Mouse (Mus musculus) midbrain, postnatal 0 days (tissue): Measurements from ENCODE around the gene Lsm2. TPM values are rescaled to one million over a fixed set of nuclear protein-coding genes. Genes with fewer than 3 reads are reported as not detected.

Experiments
- ATAC-seq: fragments of 200-750 bp; cut with Nextera tagmentation; 2 replicates; pipeline ENCODE4 v1.8.0; 2017; ENCODE audit warnings: moderate number of reproducible peaks, mild to moderate bottlenecking, moderate TSS enrichment, moderate library complexity; ENCODE audit not compliant: low FRiP score
- DNase-seq: peaks from one replicate; pipeline ENCODE4 v3.0.0-alpha.2; 2015; ENCODE audit warnings: low spot score
- H3K27ac ChIP-seq: fragments of 300-500 bp; sonication (generic); 2 replicates; pipeline ENCODE4 v1.5.1; 2014; ENCODE audit warnings: low read depth, mild to moderate bottlenecking, low read length, mixed read lengths
- H3K27me3 ChIP-seq: fragments of 300-500 bp; sonication (generic); 2 replicates; pipeline ENCODE4 v1.6.1; 2014; ENCODE audit warnings: low read length, control low read depth, mixed read lengths; ENCODE audit not compliant: insufficient read depth
- H3K36me3 ChIP-seq: fragments of 300-500 bp; sonication (generic); 2 replicates; pipeline ENCODE4 v1.6.1; 2014; ENCODE audit warnings: low read length, control low read depth, mixed read lengths; ENCODE audit not compliant: insufficient read depth
- H3K4me1 ChIP-seq: fragments of 300-500 bp; sonication (generic); 2 replicates; pipeline ENCODE4 v1.6.1; 2014; ENCODE audit warnings: mild to moderate bottlenecking, control low read depth, antibody characterized with exemption, low read length, mixed read lengths; ENCODE audit not compliant: insufficient read depth
- H3K4me2 ChIP-seq: fragments of 300-500 bp; sonication (generic); 2 replicates; pipeline ENCODE4 v1.6.1; 2014; ENCODE audit warnings: low read depth, mild to moderate bottlenecking, low read length, mixed read lengths; ENCODE audit not compliant: poor library complexity, severe bottlenecking
- H3K4me3 ChIP-seq: fragments of 300-500 bp; sonication (generic); 2 replicates; pipeline ENCODE4 v1.5.1; 2014; ENCODE audit warnings: low read depth, mild to moderate bottlenecking, low read length, moderate library complexity
- H3K9ac ChIP-seq: fragments of 300-500 bp; sonication (generic); replicated peaks from 2 replicates; pipeline ENCODE4 v1.6.1; 2014; ENCODE audit warnings: mild to moderate bottlenecking, low read length, moderate library complexity, mixed read lengths; ENCODE audit not compliant: poor library complexity, severe bottlenecking
- H3K9me3 ChIP-seq: fragments of 300-500 bp; sonication (generic); 2 replicates; pipeline ENCODE4 v1.6.1; 2016; ENCODE audit warnings: low read length, control low read depth
- CTCF ChIP-seq: IDR thresholded peaks from 2 replicates; pipeline ENCODE4 v1.5.1; 2016; ENCODE audit warnings: antibody characterized with exemption, mild to moderate bottlenecking
- WGBS: fragments of 180-500 bp; shearing (Covaris S2); extraction: QIAGEN DNeasy Blood & Tissue Kit; methylation state at CpG from one replicate; pipeline ENCODE4 v1.1.7; 2014; 5-methylcytosine and 5-hydroxymethylcytosine counted together
- polyA plus RNA-seq: library from polyadenylated mRNA; unstranded; fragments of >200 nt; fragmentation: Nextera tagmentation; extraction: Ambion mirVana; gene quantifications from 2 replicates; pipeline ENCODE4 v1.2.1, GENCODE M21; 2015
- total RNA-seq: library from RNA; depleted of rRNA; stranded (reverse); fragments of >200 nt; gene quantifications from 2 replicates; pipeline ENCODE4 v1.2.3, GENCODE M21; 2014

Gene Lsm2
- total and polyA plus RNA-seq, 2 experiments from 2014 or later = 35.3 to 94.9 TPM

DNA sequence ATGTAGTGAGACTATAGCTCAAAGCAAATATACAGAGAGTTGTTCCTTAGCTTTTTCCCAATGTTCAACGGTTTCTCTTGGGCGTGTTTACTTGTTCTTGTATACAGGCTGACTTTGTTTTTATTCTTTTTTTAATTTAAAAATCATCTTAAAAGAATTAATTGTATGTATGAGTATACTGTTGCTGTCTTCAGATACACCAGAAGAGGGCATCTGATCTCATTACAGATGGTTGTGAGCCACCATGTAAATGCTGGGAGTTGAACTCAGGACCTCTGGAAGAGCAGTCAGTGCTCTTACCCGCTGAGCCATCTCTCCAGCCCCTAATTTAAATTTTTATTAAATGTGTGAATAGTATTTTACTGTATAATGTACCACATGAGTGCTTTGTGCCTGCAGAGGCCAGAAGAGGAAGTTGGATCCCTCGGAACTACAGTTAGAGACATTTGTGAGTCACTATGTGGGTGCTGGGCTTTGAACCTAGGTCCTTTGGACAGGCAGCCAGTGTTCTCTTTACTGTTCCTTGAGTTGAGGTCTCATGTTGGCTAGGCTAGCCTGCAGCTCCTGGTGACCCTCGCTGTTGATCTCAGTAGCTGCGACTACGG is 25.8 kb downstream of the Lsm2 start:
- no peak for DNase-seq
- WGBS = 95% methylated on average over 7 of the region's 7 CpGs
- Histone ChIP-seq H3K4me2 (no peak overlapping the region), H3K27me3 (no peaks in the 10 kb centered on the region), H3K9ac (no peak overlapping the region), H3K36me3 (peaks cover 48% of the 10 kb centered on the region), H3K9me3 (no peaks in the 10 kb centered on the region), H3K4me1 (peaks cover 3% of the 10 kb centered on the region), H3K27ac (no peak overlapping the region), H3K4me3 (no peak overlapping the region)
- peak; percentile 34; the same call in 1 of the 2 replicates for TF ChIP-seq CTCF
- ATAC-seq = no peak

DNA sequence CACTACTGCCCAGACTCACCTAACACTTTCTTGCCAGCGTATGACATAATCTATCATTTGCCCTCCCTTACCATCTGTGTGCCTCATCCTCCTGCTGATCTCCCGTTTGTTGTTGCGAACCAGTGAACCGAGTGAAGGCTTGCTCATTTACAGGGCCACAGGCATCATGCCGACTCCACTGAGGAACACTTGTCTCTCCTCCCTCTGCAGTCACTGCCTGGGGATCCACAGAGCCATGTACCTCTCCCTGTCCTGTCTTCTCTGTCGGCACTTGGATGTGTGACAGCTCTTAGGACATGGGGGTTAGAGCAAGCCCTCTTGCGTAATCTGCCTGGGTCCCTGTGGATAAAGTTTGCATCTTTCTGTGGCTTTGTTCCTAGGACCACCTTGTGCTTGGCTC is 27.9 kb downstream of the Lsm2 start:
- no peak for ATAC-seq
- no peak overlapping the region for H3K4me3 ChIP-seq
- WGBS = 85% methylated on average over 7 of the region's 7 CpGs

DNA sequence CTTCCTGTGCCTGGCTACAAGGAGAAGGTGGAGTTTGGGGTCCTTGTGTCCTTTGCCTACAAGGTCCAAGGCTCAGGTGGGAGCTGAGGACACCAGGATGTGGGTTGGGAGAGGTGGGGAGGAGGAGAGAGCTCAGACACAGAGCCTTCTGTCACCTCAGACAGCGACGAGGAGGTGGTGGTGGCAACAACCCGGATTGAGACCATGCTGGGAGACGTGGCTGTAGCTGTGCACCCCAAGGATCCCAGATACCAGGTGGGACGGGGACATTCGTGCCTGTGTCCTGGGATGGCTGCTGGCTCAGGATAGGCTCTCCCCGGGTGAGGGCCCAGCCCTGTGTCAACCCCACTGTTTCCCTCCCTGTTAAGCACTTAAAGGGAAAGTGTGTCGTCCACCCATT is 29.8 kb downstream of the Lsm2 start:
- no peak overlapping the region for H3K27ac ChIP-seq
- 92% methylated on average over 8 of the region's 8 CpGs for WGBS
- H3K36me3 ChIP-seq = peaks cover 71% of the 10 kb centered on the region

More for the DNA sequence above, 27.9 kb downstream of the Lsm2 start:
- H3K36me3 ChIP-seq = peaks cover 66% of the 10 kb centered on the region
- no peak overlapping the region for H3K9ac ChIP-seq
- H3K9me3 ChIP-seq = no peaks in the 10 kb centered on the region
- no peaks in the 10 kb centered on the region for H3K4me1 ChIP-seq
- no peaks in the 10 kb centered on the region for H3K27me3 ChIP-seq
- DNase-seq = no peak
- H3K4me2 ChIP-seq = no peak overlapping the region
- no peak overlapping the region for H3K27ac ChIP-seq
- no peak for TF ChIP-seq CTCF

DNA sequence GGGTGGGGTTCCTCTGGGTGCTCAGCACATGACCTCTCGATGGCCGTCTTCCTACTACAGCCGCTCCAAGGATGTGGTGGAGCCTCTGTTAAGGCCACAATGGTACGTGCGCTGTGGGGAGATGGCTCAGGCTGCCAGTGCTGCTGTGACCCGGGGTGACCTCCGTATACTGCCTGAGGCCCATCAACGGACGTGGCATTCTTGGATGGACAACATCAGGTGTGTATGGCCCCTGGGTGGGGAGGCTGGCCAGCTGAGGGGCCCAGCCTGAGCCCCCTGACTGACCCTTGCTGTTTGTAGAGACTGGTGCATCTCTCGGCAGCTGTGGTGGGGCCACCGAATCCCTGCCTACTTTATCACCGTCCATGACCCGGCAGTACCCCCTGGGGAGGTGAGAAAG is 30.8 kb downstream of the Lsm2 start:
- Histone ChIP-seq H3K36me3 (peaks cover 72% of the 10 kb centered on the region), H3K4me3 (no peak overlapping the region)

More for the DNA sequence above, 29.8 kb downstream of the Lsm2 start:
- Histone ChIP-seq H3K4me2 (no peak overlapping the region), H3K4me1 (no peaks in the 10 kb centered on the region), H3K4me3 (no peak overlapping the region), H3K9ac (no peak overlapping the region), H3K9me3 (no peaks in the 10 kb centered on the region), H3K27me3 (no peaks in the 10 kb centered on the region)
- no peak for ATAC-seq
- no peak for TF ChIP-seq CTCF
- no peak for DNase-seq

DNA sequence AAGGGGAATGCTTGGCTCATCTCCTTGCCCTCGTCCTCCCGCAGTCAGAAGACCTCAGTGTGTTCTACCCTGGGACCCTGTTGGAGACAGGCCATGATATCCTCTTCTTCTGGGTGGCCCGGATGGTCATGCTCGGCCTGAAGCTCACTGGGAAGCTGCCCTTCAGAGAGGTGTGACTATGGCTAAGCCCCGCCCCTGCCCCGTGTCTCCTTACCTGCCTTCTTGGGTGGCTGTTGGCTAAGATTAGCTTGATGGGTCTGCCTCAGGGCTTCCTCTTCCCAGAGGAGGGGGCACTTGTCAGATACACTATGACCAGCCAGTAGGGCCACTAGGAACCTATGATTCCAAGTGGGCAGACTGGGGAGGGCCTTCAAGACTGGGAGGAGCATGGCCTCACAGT is 31.6 kb downstream of the Lsm2 start:
- Histone ChIP-seq H3K9me3 (no peaks in the 10 kb centered on the region), H3K27me3 (no peaks in the 10 kb centered on the region), H3K4me3 (no peak overlapping the region), H3K9ac (no peak overlapping the region), H3K36me3 (peaks cover 72% of the 10 kb centered on the region), H3K4me2 (no peak overlapping the region), H3K27ac (no peak overlapping the region), H3K4me1 (no peaks in the 10 kb centered on the region)
- WGBS = 86% methylated on average over 6 of the region's 6 CpGs
- DNase-seq = no peak
- no peak for TF ChIP-seq CTCF
- ATAC-seq = no peak

More for the DNA sequence above, 30.8 kb downstream of the Lsm2 start:
- H3K4me1 ChIP-seq = no peaks in the 10 kb centered on the region
- no peak for TF ChIP-seq CTCF
- no peak overlapping the region for H3K27ac ChIP-seq
- WGBS = 90% methylated on average over 13 of the region's 13 CpGs
- DNase-seq = no peak
- no peaks in the 10 kb centered on the region for H3K27me3 ChIP-seq
- H3K9ac ChIP-seq = no peak overlapping the region
- no peak for ATAC-seq
- no peaks in the 10 kb centered on the region for H3K9me3 ChIP-seq
- no peak overlapping the region for H3K4me2 ChIP-seq

DNA sequence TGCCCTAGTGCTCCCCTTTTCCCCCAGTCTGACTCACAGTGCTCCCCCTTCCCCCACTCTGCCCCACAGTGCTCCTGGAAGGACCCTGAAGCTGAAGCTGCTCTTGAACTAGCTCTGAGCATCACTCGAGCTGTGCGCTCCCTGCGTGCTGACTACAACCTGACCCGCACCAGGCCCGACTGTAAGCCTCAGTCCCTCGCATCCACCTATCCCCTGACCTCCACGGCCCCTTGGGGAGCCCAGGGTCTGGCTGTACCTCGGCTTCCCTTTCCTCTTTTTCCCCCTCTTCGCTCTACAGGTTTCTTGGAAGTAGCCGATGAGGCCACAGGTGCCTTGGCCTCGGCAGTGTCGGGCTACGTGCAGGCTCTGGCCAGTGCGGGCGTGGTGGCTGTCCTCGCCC is 33.6 kb downstream of the Lsm2 start:
- ATAC-seq (no peak), DNase-seq (no peak)
- TF ChIP-seq CTCF = no peak
- H3K9ac ChIP-seq = no peak overlapping the region
- 93% methylated on average over 16 of the region's 16 CpGs for WGBS
- H3K9me3 ChIP-seq = no peaks in the 10 kb centered on the region
- H3K4me2 ChIP-seq = no peak overlapping the region
- H3K27me3 ChIP-seq = no peaks in the 10 kb centered on the region
- no peaks in the 10 kb centered on the region for H3K4me1 ChIP-seq
- peaks cover 60% of the 10 kb centered on the region for H3K36me3 ChIP-seq
- H3K27ac ChIP-seq = no peak overlapping the region
- H3K4me3 ChIP-seq = no peak overlapping the region
